Mouse (Mus musculus) spleen, embryonic (tissue): ENCODE measurements around the gene Dspp.

ENCODE experiments used
- CTCF ChIA-PET: fragments of 350-600 bp; sonication (Branson Sonifier 250); formaldehyde crosslinking; loops from one replicate; lab custom pipeline; 2022; lab: Charles Lee

Dspp gene

GRCm38 (mm10) chr5:104201153-104201950, 30.8 kb downstream of the Dspp start:
- CTCF ChIA-PET, result no interaction called here

DNA sequence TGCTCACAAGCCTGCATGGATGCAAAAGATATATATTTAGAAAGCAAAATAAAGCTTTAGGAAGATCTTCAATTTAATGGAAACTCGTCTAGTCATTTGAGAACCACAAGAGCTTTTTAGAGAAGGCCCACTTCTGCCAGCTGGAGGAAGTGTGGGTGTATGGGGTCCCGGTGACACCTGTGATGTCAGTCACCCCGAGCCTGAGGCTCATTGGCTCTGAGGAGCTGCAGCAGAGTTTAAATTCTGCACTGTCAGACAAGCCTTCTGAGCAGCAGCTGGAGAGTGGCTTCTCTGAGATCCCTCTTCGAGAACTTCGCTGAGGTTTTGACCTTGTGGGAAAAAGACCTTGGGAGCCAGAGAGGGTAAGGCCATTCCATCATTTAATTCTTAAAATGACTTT, 31.8 kb downstream of the Dspp start, which contains the start of gene Dmp1:
Gene Dmp1, plus strand, starts transcription at position 263 of the 400 bp plus-strand sequence.
- CTCF ChIA-PET, result no interaction called here

GRCm38 (mm10) chr5:104212531-104212930, 42.0 kb downstream of the Dspp start:
- CTCF ChIA-PET, result interaction anchor here (0.5 kb wide), 1 partner anchor 40 kb away, joined by 3 read pairs; no protein-coding TSS in a partner anchor

GRCm38 (mm10) chr5:104218926-104219325, 48.4 kb downstream of the Dspp start:
- CTCF ChIA-PET, result no interaction called here

- CTCF ChIA-PET, result no interaction called here
Measured at GRCm38 (mm10) chr5:104224299-104224698, 53.8 kb downstream of the Dspp start.

DNA sequence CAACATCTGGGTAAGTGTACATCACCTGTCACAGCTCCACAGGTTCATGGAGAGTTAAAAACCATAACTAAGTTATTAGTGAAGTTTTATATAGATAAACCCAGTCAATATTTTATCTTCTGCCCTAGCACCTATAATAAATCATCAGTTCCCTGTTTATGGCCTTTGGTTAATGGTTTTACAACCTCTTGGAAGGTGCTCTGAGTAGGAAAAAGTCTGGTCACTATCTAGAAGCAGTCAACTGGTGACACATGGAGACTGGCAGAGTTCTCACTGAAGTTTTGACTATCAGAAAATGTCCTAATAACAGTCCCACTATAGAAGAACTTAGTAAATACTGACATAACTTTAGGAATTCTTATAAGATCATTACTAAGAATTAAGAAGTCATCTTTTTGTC, 54.2 kb downstream of the Dspp start:
- CTCF ChIA-PET, result no interaction called here

DNA sequence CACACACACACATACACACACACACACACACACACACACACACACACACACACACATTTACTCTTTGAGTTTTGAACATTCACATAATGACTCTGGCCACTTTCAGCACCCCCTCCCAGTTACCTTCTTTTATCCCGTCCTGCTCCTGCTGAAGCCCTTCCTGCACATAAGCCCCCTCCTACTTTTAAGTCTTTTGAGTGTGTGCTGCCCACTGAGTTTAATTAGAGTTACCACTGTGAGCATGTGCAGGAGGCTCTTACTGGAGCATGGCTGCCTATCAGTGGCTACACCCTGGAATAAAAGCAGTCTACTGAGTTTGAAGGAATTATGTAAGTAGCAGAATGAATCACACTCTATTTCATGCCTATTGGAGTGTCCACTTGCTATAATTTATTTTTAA, 58.0 kb downstream of the Dspp start:
- CTCF ChIA-PET, result no interaction called here
